9 mouse cellular contexts compared by ENCODE assay signal in genomic region chr2:29922011-29922410, GRCm38 (mm10). TPM values are rescaled to one million over a fixed set of nuclear protein-coding genes. Genes with fewer than 3 reads are reported as not detected.
DNase-seq lines count a peak whose midpoint lies in the region; ATAC-seq and TF ChIP-seq lines count a peak whose summit lies in the region.
"Had no signal": no experiment of that assay in that cellular context is flagged by ENCODE, and none has a peak within 500 bp of the region (broad histone marks: within the 10 kb centered on the region; RNA-seq: fewer than 3 reads in every experiment).

No protein-coding gene starts in this region.

- DNase-seq in cerebellum, adult 2 months = peak; percentile 53 to 60
- no peak for DNase-seq in cerebellum, adult 9-10 months
- no peak for DNase-seq in neural tube, embryonic 10.5 days (ENCODE audit: extremely low spot score, low spot score)
- peak; percentile 46 to 74 for DNase-seq in gastrocnemius, adult 8-10 months (ENCODE audit: low spot score in 2 of 2)
- DNase-seq in kidney, postnatal 4 days = peak; percentile 83 to 89
- DNase-seq in ovary, postnatal 36 days (ENCODE audit: low spot score) = peak; percentile 60
- DNase-seq in forebrain, postnatal 0 days = no peak

- H3K9ac ChIP-seq in neural tube, embryonic 13.5 days = no peak overlapping the region
- no peak overlapping the region for H3K9ac ChIP-seq in forebrain, postnatal 0 days

- peak overlapping the region; percentile 11; the same call in 1 of the 2 replicates for H3K27ac ChIP-seq in cerebellum, adult 2 months (ENCODE audit: insufficient read depth, low read length)
- peak overlapping the region; percentile 25; the same call in 1 of the 2 replicates for H3K27ac ChIP-seq in neural tube, embryonic 13.5 days (replicated peaks)
- no peak overlapping the region for H3K27ac ChIP-seq in forebrain, postnatal 0 days (ENCODE audit: low read depth, low read length)

- ATAC-seq in neural tube, embryonic 13.5 days (ENCODE audit: low read depth) = no peak
- no peak for ATAC-seq in forebrain, postnatal 0 days

- peaks cover 9% of the 10 kb centered on the region for H3K4me1 ChIP-seq in cerebellum, adult 2 months (ENCODE audit: control insufficient read depth, insufficient read depth, low read length)
- H3K4me1 ChIP-seq in neural tube, embryonic 13.5 days (replicated peaks) = no peaks in the 10 kb centered on the region
- H3K4me1 ChIP-seq in forebrain, postnatal 0 days (ENCODE audit: insufficient read depth) = no peaks in the 10 kb centered on the region

- no peak overlapping the region for H3K4me3 ChIP-seq in cerebellum, adult 2 months (replicated peaks; ENCODE audit: insufficient read depth, low read depth, low read length)
- H3K4me3 ChIP-seq in neural tube, embryonic 13.5 days = no peak overlapping the region
- no peak overlapping the region for H3K4me3 ChIP-seq in forebrain, postnatal 0 days (ENCODE audit: low read depth, low read length)
- H3K4me3 ChIP-seq: myocyte had no signal

- no peaks in the 10 kb centered on the region for H3K27me3 ChIP-seq in cerebellum, adult 2 months (ENCODE audit: control insufficient read depth, insufficient read depth, low read length)
- H3K27me3 ChIP-seq in neural tube, embryonic 13.5 days = no peaks in the 10 kb centered on the region
- no peaks in the 10 kb centered on the region for H3K27me3 ChIP-seq in forebrain, postnatal 0 days (ENCODE audit: insufficient read depth, low read length)

- 7% methylated on average over 11 of the region's 11 CpGs for WGBS in cerebellum, adult 2 months
- WGBS in neural tube, embryonic 13.5 days = 67% methylated on average over 11 of the region's 11 CpGs
- 59% methylated on average over 11 of the region's 11 CpGs for WGBS in forebrain, postnatal 0 days

- peaks cover 85% of the 10 kb centered on the region for H3K36me3 ChIP-seq in neural tube, embryonic 13.5 days
- peaks cover 83% of the 10 kb centered on the region for H3K36me3 ChIP-seq in forebrain, postnatal 0 days (ENCODE audit: insufficient read depth)

- TF ChIP-seq POLR2A in cerebellum, adult 2 months (IDR thresholded peaks at IDR 0.05; ENCODE audit: borderline replicate concordance, insufficient read depth, low read length) = no peak

- no peak for TF ChIP-seq CTCF in cerebellum, adult 2 months (IDR thresholded peaks at IDR 0.05; ENCODE audit: borderline replicate concordance, insufficient read depth, low read depth, low read length)
- TF ChIP-seq CTCF in forebrain, postnatal 0 days (IDR thresholded peaks at IDR 0.05; ENCODE audit: low read depth) = no peak

- no peak overlapping the region for H3K4me2 ChIP-seq in neural tube, embryonic 13.5 days
- H3K4me2 ChIP-seq in forebrain, postnatal 0 days (ENCODE audit: low read depth) = no peak overlapping the region

- H3K9me3 ChIP-seq in neural tube, embryonic 13.5 days = no peaks in the 10 kb centered on the region
- no peaks in the 10 kb centered on the region for H3K9me3 ChIP-seq in forebrain, postnatal 0 days (ENCODE audit: low read length)

RNA-seq across cellular contexts. Expression of gene Gle1, which starts 13.2 kb away (rescaled TPM):
- 72.7 and 74.7 TPM in 2 replicates for polyA plus RNA-seq in cerebellum, adult 2 months (2012; rRNA removed)
- polyA plus RNA-seq in neural tube, embryonic 13.5 days (2015; fragmentation: Nextera tagmentation; extraction: Ambion mirVana) = 72.3 and 74.1 TPM in 2 replicates
- 10 to 100 TPM; 20.1 to 27.0 (median 22.9) TPM for total RNA-seq in gastrocnemius, adult 8-10 months (2022)
- 52.7 and 57.4 TPM in 2 replicates for total RNA-seq in forebrain, postnatal 0 days (2014; rRNA removed)
- 55.2 and 62.3 TPM in 2 replicates for polyA plus RNA-seq in forebrain, postnatal 0 days (2015; fragmentation: Nextera tagmentation; extraction: Ambion mirVana)

RNA-seq across cellular contexts. Expression of gene Odf2, which starts 33.0 kb away (rescaled TPM):
- 264 and 287 TPM in 2 replicates for polyA plus RNA-seq in cerebellum, adult 2 months (2012; rRNA removed)
- polyA plus RNA-seq in neural tube, embryonic 13.5 days (2015; fragmentation: Nextera tagmentation; extraction: Ambion mirVana) = 65.6 and 68.1 TPM in 2 replicates
- 10 to 100 TPM in 3 of 4 experiments, 1 to 10 TPM in 1; 9.9 to 12.1 (median 11.1) TPM for total RNA-seq in gastrocnemius, adult 8-10 months (2022)
- total RNA-seq in forebrain, postnatal 0 days (2014; rRNA removed) = 103 and 109 TPM in 2 replicates
- polyA plus RNA-seq in forebrain, postnatal 0 days (2015; fragmentation: Nextera tagmentation; extraction: Ambion mirVana) = 40.3 and 60.8 TPM in 2 replicates

RNA-seq across cellular contexts. Expression of gene Sptan1, which starts 43.3 kb away (rescaled TPM):
- polyA plus RNA-seq in cerebellum, adult 2 months (2012; rRNA removed) = 922 and 988 TPM in 2 replicates
- polyA plus RNA-seq in neural tube, embryonic 13.5 days (2015; fragmentation: Nextera tagmentation; extraction: Ambion mirVana) = 186 and 209 TPM in 2 replicates
- total RNA-seq in gastrocnemius, adult 8-10 months (2022) = 10 to 100 TPM; 29.2 to 43.7 (median 36.4) TPM
- total RNA-seq in forebrain, postnatal 0 days (2014; rRNA removed) = 839 and 918 TPM in 2 replicates
- polyA plus RNA-seq in forebrain, postnatal 0 days (2015; fragmentation: Nextera tagmentation; extraction: Ambion mirVana) = 182 and 192 TPM in 2 replicates

RNA-seq across cellular contexts. Expression of gene Cercam, which starts 53.0 kb away (rescaled TPM):
- polyA plus RNA-seq in cerebellum, adult 2 months (2012; rRNA removed) = 30.4 and 38.2 TPM in 2 replicates
- polyA plus RNA-seq in neural tube, embryonic 13.5 days (2015; fragmentation: Nextera tagmentation; extraction: Ambion mirVana) = 24.8 and 25.5 TPM in 2 replicates
- total RNA-seq in gastrocnemius, adult 8-10 months (2022) = 1 to 10 TPM; 1.4 to 3.6 (median 1.7) TPM
- 13.6 and 16.9 TPM in 2 replicates for total RNA-seq in forebrain, postnatal 0 days (2014; rRNA removed)
- polyA plus RNA-seq in forebrain, postnatal 0 days (2015; fragmentation: Nextera tagmentation; extraction: Ambion mirVana) = 10.8 and 14.1 TPM in 2 replicates

Comparison
In these comparisons a context has a peak if more than half of its experiments do, and no peak if none do; other contexts are left out.
1. DNase-seq: peak in cerebellum, adult 2 months (2 of 2), gastrocnemius, adult 8-10 months (2 of 2), kidney, postnatal 4 days (2 of 2) and ovary, postnatal 36 days (single experiment); none in cerebellum, adult 9-10 months (single experiment), neural tube, embryonic 10.5 days (single experiment) and forebrain, postnatal 0 days (single experiment).